Mouse (Mus musculus) left cerebral cortex, postnatal 25 days (tissue): Measurements from ENCODE around the gene F12. TPM values are rescaled to one million over a fixed set of nuclear protein-coding genes. Genes with fewer than 3 reads are reported as not detected.
"Not testable (repeated sequence)": the region's sequence is repeated elsewhere in the genome, so short reads cannot be mapped to it uniquely, and the experiment has no call there.

Source experiments
- DNase-seq, 2 experiments: peaks; one replicate each; pipeline ENCODE4 v3.0.0; 2022; ENCODE audit warnings: low spot score in 2 of 2, mixed read lengths in 1 of 2
- intact Hi-C: fragments of 180-260 bp; cut with DNase I; formaldehyde crosslinking; loops from one replicate; pipeline ENCODE4 v1.15.1; 2025
- total RNA-seq, 2 experiments: library from RNA; stranded (reverse); gene quantifications; 2 replicates each; pipeline ENCODE4 v1.2.3; 2021

F12 gene
- total RNA-seq, 2 experiments from 2014 or later: 0.57 to 0.62 TPM

- no peak for DNase-seq
- intact Hi-C loops: no loop called here
These were observed 25.4 kb upstream of the F12 start for GRCm38 (mm10) chr13:55451785-55452549.

DNA sequence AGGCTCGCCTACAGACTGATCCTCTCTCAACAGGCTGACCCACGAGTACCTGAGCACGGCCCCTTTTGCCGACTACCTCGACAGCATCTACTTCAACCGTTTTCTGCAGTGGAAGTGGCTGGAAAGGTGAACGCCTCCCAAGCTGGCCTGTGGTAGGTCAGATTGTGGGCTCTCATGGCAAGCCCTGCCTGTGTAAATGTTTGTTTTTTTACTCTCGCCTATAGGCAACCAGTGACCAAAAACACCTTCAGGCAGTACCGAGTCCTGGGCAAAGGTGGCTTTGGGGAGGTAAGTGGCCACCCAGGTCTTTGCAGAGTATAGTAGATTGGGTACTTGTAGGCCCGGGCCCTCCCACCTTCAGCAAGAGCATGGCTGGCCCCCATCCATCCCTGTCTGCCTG lies 24.7 kb upstream of the F12 start:
- intact Hi-C loops: no loop called here
- DNase-seq: no peak

GRCm38 (mm10) chr13:55450511-55450980 lies 24.0 kb upstream of the F12 start:
- peak in 1 of 2 experiments; percentile 45 for DNase-seq
- intact Hi-C loops: no loop called here

GRCm38 (mm10) chr13:55449679-55450441 lies 23.3 kb upstream of the F12 start:
- intact Hi-C loops: no loop called here
- no peak for DNase-seq

- intact Hi-C loops: no loop called here
- no peak for DNase-seq
These were observed 22.6 kb upstream of the F12 start for GRCm38 (mm10) chr13:55449205-55449604.

DNA sequence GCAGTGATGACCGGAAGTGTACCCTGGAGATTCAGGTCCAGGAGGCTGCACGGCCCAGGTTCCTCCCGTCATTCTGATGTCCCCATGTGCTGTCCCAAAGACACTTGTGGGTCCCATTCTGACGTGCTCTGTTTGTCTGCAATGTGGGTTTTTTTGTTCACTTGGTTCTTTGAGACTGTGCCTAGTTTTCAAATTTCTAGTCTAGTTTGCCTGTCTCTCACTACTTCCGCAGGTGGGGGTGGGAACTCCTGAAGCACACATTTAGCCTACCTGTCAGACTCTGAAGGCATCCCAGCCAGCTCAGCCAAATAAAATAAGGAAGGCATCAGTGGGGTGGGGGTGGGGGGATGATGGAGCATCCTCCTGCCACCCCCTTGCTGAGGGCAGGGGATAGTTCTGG lies 21.5 kb upstream of the F12 start:
- DNase-seq: no peak
- intact Hi-C loops: no loop called here

DNA sequence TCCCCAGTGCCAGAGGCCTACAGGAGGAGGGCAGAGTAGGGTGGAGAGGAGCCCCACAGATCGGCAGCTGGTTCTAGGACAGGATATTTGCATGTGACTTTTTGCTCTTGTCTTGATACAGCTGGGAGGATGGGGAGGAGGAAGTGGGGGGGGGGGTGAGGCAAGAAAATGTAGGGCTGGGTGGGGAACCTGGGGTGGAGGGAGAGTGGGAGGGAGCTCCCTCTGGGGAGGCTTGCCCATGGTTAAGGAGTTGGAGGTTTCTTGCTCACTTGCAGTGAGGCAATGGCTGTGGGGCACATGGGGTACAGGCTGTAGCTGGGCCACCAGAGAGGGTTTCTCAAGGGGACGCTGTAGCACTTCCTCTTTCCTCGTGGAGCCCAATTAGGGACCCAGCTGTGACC lies 20.9 kb upstream of the F12 start:
- intact Hi-C loops: no loop called here
- DNase-seq: no peak

GRCm38 (mm10) chr13:55446483-55447105 lies 20.0 kb upstream of the F12 start:
- intact Hi-C loops: no loop called here
- DNase-seq: no peak

DNA sequence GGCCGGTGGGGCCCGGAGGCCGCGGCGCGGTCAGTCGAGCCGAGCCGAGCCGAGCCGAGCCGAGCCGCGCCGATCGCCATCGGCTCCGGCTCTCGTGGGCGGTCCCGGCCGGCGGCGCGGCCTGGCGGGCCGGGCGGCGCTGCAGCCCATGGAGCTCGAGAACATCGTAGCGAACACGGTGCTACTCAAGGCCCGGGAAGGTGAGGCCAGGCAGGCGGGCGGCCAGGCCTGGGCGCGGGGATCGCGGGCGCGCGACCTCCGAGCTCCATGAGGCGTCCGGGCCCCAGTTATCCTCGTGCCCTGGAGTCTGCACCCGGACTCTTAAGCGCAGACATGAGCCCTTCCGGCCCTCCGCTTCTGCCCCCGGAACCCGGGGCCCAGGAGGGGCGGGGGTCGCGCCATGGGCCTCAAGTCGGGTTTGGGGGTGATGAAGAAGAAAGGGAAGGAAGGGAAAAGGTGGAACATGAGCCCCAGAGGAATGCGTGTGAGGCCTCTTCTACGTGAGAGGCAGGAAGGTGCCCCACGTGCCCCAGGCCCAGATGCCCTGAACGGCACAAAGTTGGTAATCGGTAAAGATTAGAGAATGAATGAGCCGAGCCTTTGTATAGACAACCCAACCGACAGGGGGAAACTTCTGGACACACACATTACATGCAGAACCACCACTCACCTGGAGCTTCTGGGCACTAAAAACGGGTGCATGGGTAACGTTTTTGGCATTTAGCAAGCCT lies 18.9 kb upstream of the F12 start:
- no peak for DNase-seq
- intact Hi-C loops: loop anchor here (2.0 kb wide), 1 partner anchor 19 kb away; the partner anchor contains the start of gene Prr7

- intact Hi-C loops: loop anchor here (2.0 kb wide), 1 partner anchor 20 kb away; the partner anchor contains the start of gene Prr7
- DNase-seq: peak; percentile 99 to 100
These were observed 18.3 kb upstream of the F12 start, which contains the start of gene Grk6 for GRCm38 (mm10) chr13:55444937-55445315. Gene Grk6, plus strand, starts transcription at chr13:55445072.

DNA sequence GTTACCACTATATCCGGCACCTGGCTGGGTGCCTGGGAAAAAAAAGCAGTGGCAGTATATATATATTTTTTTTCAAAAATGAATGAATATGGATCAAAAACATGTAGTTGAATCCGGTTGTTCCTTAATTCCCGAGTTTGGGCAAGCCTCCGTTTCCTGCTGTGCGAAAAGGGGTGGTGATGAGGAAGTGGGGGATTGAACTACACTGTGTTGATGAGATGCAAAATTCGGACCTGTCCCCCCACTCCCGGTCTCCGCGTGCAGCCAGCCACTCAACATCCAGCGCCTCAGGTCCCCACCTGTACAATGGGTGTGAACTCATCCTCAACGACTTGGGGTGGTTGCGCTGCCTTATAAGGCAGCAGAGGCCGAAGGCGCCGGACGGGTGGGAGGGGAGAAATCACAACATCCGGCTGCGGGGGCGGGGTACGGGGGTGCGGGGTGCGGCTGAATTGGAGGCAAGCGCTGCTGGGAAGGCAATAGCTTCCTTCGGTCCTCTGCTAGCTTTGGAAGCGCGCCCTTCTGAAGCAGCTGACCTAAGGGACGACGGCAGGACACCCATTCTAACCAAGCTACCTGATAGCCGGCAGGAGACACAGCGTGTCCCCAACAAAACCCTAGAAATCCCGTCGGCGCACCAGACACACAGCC lies 17.8 kb upstream of the F12 start:
- intact Hi-C loops: loop anchor here (2.0 kb wide), 1 partner anchor 20 kb away; the partner anchor contains the start of gene Prr7
- DNase-seq: peak in 1 of 2 experiments; percentile 78

GRCm38 (mm10) chr13:55443799-55444285 lies 17.2 kb upstream of the F12 start:
- no peak for DNase-seq
- intact Hi-C loops: loop anchor here (2.0 kb wide), 1 partner anchor 21 kb away; the partner anchor contains the start of gene Prr7

- intact Hi-C loops, DNase-seq: not testable (repeated sequence)
These were observed 10.6 kb upstream of the F12 start for GRCm38 (mm10) chr13:55437111-55437629.

DNA sequence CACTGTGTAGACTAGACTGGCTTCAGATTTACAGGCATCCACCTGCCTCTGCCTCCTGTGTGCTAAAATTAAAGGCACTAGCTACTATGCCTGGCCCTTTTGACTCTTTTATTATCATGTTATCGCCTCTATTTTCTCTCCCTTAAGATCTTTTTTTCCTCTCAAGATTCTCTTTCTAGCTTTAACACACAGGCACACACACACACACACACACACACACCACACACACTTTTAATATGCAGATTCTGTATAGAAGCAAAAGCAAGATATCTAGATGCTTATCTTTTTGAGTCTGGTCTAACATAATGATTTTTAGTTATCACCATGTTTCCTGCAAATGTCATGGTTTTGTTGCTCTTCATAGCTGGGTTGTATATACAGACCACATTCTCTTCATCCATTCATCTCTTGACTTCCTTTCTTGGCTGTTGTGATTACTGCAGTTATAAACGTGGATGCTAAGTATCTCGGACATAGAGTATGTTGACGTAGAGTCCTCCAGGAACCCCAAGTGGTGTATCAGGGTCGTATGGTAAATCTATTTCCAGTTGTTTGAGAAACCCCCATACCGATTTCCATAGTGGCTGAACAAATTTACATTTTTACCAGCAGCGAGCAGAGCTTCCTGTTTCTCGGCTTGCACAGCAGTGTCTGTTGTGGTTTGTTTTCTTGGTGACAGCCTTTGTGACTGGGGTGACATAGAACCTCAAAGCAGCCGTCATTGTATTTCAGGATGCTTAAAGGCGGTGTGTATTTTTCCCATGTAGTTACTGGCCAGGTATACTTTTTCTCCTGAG lies 5.5 kb upstream of the F12 start:
- intact Hi-C loops: no loop called here
- DNase-seq: no peak

GRCm38 (mm10) chr13:55430566-55430965 lies 4.0 kb upstream of the F12 start:
- intact Hi-C loops: no loop called here
- no peak for DNase-seq

DNA sequence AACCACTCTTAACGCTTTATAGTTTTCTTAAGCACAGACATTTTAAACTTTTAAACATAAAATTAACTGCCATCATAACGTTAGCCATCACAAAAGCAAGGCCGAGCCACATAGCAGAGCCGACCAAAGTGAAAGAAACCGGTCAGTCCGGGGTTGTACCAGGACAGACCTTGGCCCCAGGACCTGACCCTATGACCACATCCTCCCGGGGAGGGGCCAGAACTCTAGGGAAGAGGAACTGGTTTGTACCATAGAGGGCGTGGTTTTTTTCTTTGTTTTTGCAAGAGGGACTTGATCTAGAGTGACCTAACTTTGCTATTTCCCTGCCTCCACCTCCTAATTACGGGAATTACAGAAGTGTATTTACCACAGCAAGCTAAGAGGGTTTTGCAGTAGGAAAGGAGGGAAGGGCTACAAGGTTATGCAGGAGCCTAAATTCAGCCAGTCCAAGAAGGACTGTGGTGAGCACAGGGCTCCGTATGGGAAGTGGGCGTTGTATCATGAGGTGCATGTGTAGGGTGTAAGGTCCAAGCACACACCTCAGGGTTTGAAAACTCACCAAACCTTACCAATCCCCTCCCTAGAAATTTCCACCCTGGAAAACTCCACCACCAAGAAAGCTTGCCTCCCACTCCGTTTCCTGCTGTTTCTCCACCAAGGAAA lies 2.8 kb upstream of the F12 start:
- no peak for DNase-seq
- intact Hi-C loops: no loop called here
